Mouse (Mus musculus) G1E (cell line): ENCODE measurements around the gene Ccl6. TPM values are rescaled to one million over a fixed set of nuclear protein-coding genes. Genes with fewer than 3 reads are reported as not detected.

ENCODE experiments used
- ATAC-seq: 2 replicates; pipeline ENCODE4 v1.8.0; 2016; ENCODE audit warnings: mild to moderate bottlenecking; ENCODE audit not compliant: insufficient number of reproducible peaks, poor library complexity, low FRiP score, severe bottlenecking; ENCODE audit errors: extremely low read depth
- DNase-seq: peaks from one replicate; pipeline ENCODE4 v3.0.0; 2012; ENCODE audit warnings: low spot score
- H3K27me3 ChIP-seq: 2 replicates; pipeline ENCODE4 v1.6.1; 2012; ENCODE audit warnings: mild to moderate bottlenecking, low read length, inconsistent platforms; ENCODE audit not compliant: insufficient read depth
- H3K36me3 ChIP-seq: replicated peaks from 2 replicates; pipeline ENCODE3; 2012; ENCODE audit warnings: mild to moderate bottlenecking, inconsistent platforms
- H3K4me1 ChIP-seq: 2 replicates; pipeline ENCODE4 v1.6.1; 2012; ENCODE audit warnings: low read depth, low read length, inconsistent platforms, mixed read lengths; ENCODE audit not compliant: insufficient read depth
- H3K4me3 ChIP-seq: 2 replicates; pipeline ENCODE4 v1.5.1; 2012; ENCODE audit warnings: low read depth, mild to moderate bottlenecking, inconsistent platforms, low read length, moderate library complexity, mixed read lengths
- H3K9me3 ChIP-seq: replicated peaks from 2 replicates; pipeline ENCODE4 v1.6.1; 2012; ENCODE audit warnings: inconsistent platforms
- CTCF ChIP-seq: IDR thresholded peaks from 2 replicates; pipeline ENCODE4 v1.5.1; 2012; ENCODE audit warnings: low read depth, low read length, inconsistent platforms, mixed read lengths
- GATA1 ChIP-seq: IDR thresholded peaks from 2 replicates; pipeline ENCODE4 v1.6.1; 2012; ENCODE audit warnings: borderline replicate concordance, low read length, inconsistent platforms, mixed read lengths
- GATA2 ChIP-seq: IDR thresholded peaks from 2 replicates; pipeline ENCODE4 v1.6.1; 2012; ENCODE audit warnings: low read depth, low read length, inconsistent platforms, borderline replicate concordance
- POLR2AphosphoS5 ChIP-seq: IDR thresholded peaks from 2 replicates; pipeline ENCODE4 v1.6.1; 2012; ENCODE audit warnings: low read depth, low read length, inconsistent platforms; ENCODE audit not compliant: insufficient replicate concordance
- TAL1 ChIP-seq: conservative IDR thresholded peaks from 2 replicates; pipeline ENCODE4 v1.6.1; 2012; ENCODE audit warnings: low read depth, low read length, inconsistent platforms, mixed read lengths
- polyA plus RNA-seq: library from polyadenylated mRNA; stranded (reverse); fragments of >175 nt; gene quantifications from 2 replicates; pipeline ENCODE4 v1.2.3, GENCODE M21; 2012
- total RNA-seq, 2 experiments: library from RNA; stranded (forward) in 1 of 2; stranded (reverse) in 1 of 2; fragments of 200-1000 nt in 1 of 2; fragments of >200 nt in 1 of 2; fragmentation: Nextera tagmentation in 1 of 2; gene quantifications; 2 replicates each; pipeline ENCODE4 v1.2.3; 2014 to 2017

Gene Ccl6
- total and polyA plus RNA-seq, 3 experiments: 0.13 to 0.33 TPM; not detected in 1

GRCm38 (mm10) chr11:83603399-83603798 lies 10.5 kb upstream of the Ccl6 start:
- no peak for ATAC-seq
- H3K9me3 ChIP-seq: no peaks in the 10 kb centered on the region
- TF ChIP-seq TAL1: no peak
- TF ChIP-seq CTCF: no peak
- no peak for TF ChIP-seq GATA1
- no peak for TF ChIP-seq POLR2AphosphoS5
- TF ChIP-seq GATA2: no peak
- H3K4me3 ChIP-seq: no peak overlapping the region
- H3K36me3 ChIP-seq: no peaks in the 10 kb centered on the region
- DNase-seq: no peak
- no peaks in the 10 kb centered on the region for H3K4me1 ChIP-seq
- 0 out of 2 replicates have a peak, but pooled peaks cover 2% of the 10 kb centered on the region for H3K27me3 ChIP-seq

- no peaks in the 10 kb centered on the region for H3K9me3 ChIP-seq
- DNase-seq: no peak
- H3K4me3 ChIP-seq: no peak overlapping the region
- H3K4me1 ChIP-seq: no peaks in the 10 kb centered on the region
- no peak for TF ChIP-seq GATA2
- no peak for ATAC-seq
- no peaks in the 10 kb centered on the region for H3K27me3 ChIP-seq
- no peaks in the 10 kb centered on the region for H3K36me3 ChIP-seq
Measured at GRCm38 (mm10) chr11:83600576-83600975, 7.7 kb upstream of the Ccl6 start.

DNA sequence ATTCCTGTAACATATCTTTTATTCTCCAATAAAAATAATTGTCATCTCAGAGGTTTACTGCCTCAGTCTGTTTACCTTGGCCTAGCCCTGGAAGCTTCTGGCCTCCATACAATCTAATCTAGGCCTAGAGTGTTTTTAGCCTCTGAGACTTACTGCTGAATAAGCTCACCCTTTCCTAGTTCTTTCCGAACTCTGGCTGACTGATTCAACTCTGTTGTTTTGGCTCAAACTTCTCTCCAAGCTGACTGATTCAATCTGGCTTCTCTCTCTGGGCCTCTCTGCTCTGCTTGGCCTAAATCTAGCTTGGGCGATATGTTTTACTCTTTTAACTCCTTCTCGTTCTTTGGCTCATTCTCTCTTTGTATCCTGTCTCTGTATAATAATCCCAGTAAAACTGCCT lies 6.1 kb upstream of the Ccl6 start:
- Histone ChIP-seq H3K27me3 (no peaks in the 10 kb centered on the region; the same call in 1 of the 2 replicates), H3K9me3 (no peaks in the 10 kb centered on the region), H3K4me3 (no peak overlapping the region), H3K36me3 (no peaks in the 10 kb centered on the region), H3K4me1 (no peaks in the 10 kb centered on the region)
- TF ChIP-seq GATA2: no peak
- TF ChIP-seq POLR2AphosphoS5: no peak
- no peak for TF ChIP-seq GATA1
- no peak for TF ChIP-seq CTCF
- TF ChIP-seq TAL1: no peak
- no peak for ATAC-seq
- no peak for DNase-seq

GRCm38 (mm10) chr11:83598207-83598837 lies 5.4 kb upstream of the Ccl6 start:
- TF ChIP-seq TAL1 (no peak), GATA1 (no peak), POLR2AphosphoS5 (no peak), GATA2 (no peak), CTCF (no peak)
- H3K4me1 ChIP-seq: no peaks in the 10 kb centered on the region
- no peak overlapping the region for H3K4me3 ChIP-seq
- H3K9me3 ChIP-seq: no peaks in the 10 kb centered on the region
- ATAC-seq: no peak
- DNase-seq: no peak
- H3K36me3 ChIP-seq: no peaks in the 10 kb centered on the region
- no peaks in the 10 kb centered on the region; the same call in 1 of the 2 replicates for H3K27me3 ChIP-seq

DNA sequence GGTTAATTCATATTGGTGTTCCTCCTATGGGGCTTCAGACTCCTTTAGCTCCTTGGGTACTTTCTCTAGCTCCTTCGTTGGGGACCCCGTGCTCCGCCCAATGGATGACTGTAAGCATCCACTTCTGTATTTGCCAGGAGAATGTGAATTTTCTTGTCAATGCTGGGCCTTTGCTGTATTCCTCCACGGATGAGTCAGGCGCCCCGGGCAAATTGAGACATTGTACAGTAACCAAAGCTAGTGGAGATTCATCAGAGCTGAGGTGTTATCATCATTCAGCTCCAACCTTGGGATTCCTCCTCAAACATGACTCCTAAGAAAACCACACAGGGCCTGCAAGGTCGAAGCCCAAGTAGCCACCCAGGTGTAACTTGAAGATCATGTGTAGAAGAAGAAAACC lies 4.9 kb upstream of the Ccl6 start:
- TF ChIP-seq TAL1 (no peak), GATA2 (no peak), GATA1 (no peak), CTCF (no peak), POLR2AphosphoS5 (no peak)
- Histone ChIP-seq H3K9me3 (no peaks in the 10 kb centered on the region), H3K27me3 (no peaks in the 10 kb centered on the region; the same call in 1 of the 2 replicates), H3K4me3 (no peak overlapping the region), H3K4me1 (no peaks in the 10 kb centered on the region), H3K36me3 (no peaks in the 10 kb centered on the region)
- ATAC-seq (no peak), DNase-seq (no peak)

- H3K27me3 ChIP-seq: no peaks in the 10 kb centered on the region; the same call in 1 of the 2 replicates
- DNase-seq (no peak), ATAC-seq (no peak)
- no peaks in the 10 kb centered on the region for H3K9me3 ChIP-seq
- H3K4me3 ChIP-seq: no peak overlapping the region
- no peaks in the 10 kb centered on the region for H3K36me3 ChIP-seq
- no peaks in the 10 kb centered on the region for H3K4me1 ChIP-seq
- no peak for TF ChIP-seq CTCF
- no peak for TF ChIP-seq GATA1
- no peak for TF ChIP-seq GATA2
- no peak for TF ChIP-seq POLR2AphosphoS5
- no peak for TF ChIP-seq TAL1
Measured at GRCm38 (mm10) chr11:83595669-83596455, 3.0 kb upstream of the Ccl6 start.
